Mouse (Mus musculus) E14TG2a.4 (cell line): ENCODE measurements around the gene Scly.

Source experiments
- H3K27me3 ChIP-seq: 2 replicates; pipeline ENCODE4 v1.6.1; 2014; ENCODE audit warnings: low read length, control low read depth; ENCODE audit not compliant: insufficient read depth
- H3K36me3 ChIP-seq: 2 replicates; pipeline ENCODE4 v1.6.1; 2014; ENCODE audit warnings: low read length, control low read depth; ENCODE audit not compliant: insufficient read depth
- H3K4me1 ChIP-seq: replicated peaks from 2 replicates; pipeline ENCODE4 v1.6.1; 2014; ENCODE audit warnings: low read depth, low read length, control low read depth
- H3K4me3 ChIP-seq: replicated peaks from 2 replicates; pipeline ENCODE4 v1.5.1; 2014; ENCODE audit warnings: mild to moderate bottlenecking, low read length
- H3K9me3 ChIP-seq: 2 replicates; pipeline ENCODE4 v1.6.1; 2014; ENCODE audit warnings: low read length, control low read depth
- CTCF ChIP-seq: conservative IDR thresholded peaks from 2 replicates; pipeline ENCODE4 v1.5.1; 2014; ENCODE audit warnings: low read length
- NANOG ChIP-seq: IDR thresholded peaks from 2 replicates; pipeline ENCODE4 v1.6.1; 2014; ENCODE audit warnings: borderline replicate concordance, low read length, mixed read lengths
- POU5F1 ChIP-seq: IDR thresholded peaks from 2 replicates; pipeline ENCODE4 v1.6.1; 2014; ENCODE audit warnings: low read length, borderline replicate concordance

Gene Scly

DNA sequence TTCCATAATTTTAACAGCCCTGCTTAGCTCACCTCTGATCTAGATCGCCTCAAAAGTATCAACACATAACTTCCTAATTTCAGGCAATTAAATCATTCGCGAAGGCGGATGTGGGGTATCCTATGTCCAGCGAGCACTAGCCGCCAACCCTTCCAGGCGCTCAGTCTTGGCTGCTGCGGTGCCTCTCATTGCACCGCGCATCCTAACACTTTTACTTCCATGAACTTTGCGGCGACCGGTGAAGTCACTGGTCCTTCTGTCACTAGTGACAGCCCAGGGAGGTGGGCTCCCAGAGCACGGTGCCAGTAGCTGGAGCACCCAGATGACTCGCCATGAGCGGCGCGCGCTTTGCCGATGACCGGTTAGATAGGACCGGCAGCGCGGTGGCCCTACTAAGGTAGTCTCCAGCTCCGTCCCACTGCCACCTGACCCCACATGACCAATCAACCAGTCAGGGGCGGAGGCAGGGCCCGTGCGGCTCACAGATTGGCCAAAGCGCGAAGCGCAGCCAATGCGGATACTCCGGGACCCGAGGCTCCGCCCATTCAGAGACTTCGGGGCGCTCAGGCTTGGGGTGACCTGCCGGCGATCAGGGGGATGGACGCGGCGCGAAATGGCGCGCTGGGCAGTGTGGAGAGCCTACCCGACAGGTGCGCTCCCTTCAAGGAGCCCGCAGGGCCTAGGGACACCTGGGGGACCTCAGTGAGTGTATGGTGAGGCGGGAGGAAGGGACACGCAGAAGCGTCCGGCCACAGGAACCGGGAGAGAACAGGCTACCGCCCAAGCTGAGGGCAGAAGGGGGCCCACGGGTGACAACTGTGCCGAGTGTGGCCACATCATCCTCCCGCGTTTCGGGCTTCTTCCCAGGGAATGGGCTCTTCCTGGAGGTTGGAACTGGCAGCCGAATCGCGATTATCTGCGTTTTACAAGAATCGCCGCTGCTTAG, at the start of gene Scly:
Gene Scly, plus strand, starts transcription at position 540 of the 946 bp plus-strand sequence.
- Histone ChIP-seq H3K4me1 (peaks cover 22% of the 10 kb centered on the region), H3K9me3 (no peaks in the 10 kb centered on the region), H3K4me3 (peak within 1 kb of the TSS; percentile 96), H3K27me3 (peaks cover 3% of the 10 kb centered on the region; the same call in 1 of the 2 replicates), H3K36me3 (peaks cover 26% of the 10 kb centered on the region)
- no peak for TF ChIP-seq CTCF
- TF ChIP-seq NANOG, result no peak
- TF ChIP-seq POU5F1, result no peak

DNA sequence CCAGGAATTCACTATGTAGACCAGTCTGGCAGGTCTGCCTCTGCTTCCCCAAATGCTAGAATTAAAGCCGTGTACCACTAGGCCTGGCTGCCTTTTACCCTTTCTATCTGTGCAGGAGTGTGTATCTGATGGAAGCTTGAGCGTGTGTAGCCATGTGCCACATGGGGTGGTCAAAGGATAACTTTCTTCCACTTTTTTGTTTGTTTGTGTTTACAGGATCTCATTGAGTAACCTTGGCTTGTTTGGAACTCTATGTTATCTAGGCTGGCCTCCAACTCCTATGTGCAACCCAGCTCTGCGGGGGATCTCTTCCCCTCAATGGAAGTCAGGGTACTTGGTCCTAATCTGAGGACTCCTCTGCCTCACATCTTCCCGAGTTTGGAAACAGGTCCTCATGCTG, 49.2 kb upstream of the Scly start:
- no peaks in the 10 kb centered on the region for H3K27me3 ChIP-seq
- peaks cover 37% of the 10 kb centered on the region for H3K4me1 ChIP-seq
- peaks cover 7% of the 10 kb centered on the region for H3K36me3 ChIP-seq
- no peaks in the 10 kb centered on the region for H3K9me3 ChIP-seq
- peak overlapping the region; percentile 46; the same call in 1 of the 2 replicates for H3K4me3 ChIP-seq
- TF ChIP-seq NANOG (no peak), POU5F1 (no peak), CTCF (no peak)

DNA sequence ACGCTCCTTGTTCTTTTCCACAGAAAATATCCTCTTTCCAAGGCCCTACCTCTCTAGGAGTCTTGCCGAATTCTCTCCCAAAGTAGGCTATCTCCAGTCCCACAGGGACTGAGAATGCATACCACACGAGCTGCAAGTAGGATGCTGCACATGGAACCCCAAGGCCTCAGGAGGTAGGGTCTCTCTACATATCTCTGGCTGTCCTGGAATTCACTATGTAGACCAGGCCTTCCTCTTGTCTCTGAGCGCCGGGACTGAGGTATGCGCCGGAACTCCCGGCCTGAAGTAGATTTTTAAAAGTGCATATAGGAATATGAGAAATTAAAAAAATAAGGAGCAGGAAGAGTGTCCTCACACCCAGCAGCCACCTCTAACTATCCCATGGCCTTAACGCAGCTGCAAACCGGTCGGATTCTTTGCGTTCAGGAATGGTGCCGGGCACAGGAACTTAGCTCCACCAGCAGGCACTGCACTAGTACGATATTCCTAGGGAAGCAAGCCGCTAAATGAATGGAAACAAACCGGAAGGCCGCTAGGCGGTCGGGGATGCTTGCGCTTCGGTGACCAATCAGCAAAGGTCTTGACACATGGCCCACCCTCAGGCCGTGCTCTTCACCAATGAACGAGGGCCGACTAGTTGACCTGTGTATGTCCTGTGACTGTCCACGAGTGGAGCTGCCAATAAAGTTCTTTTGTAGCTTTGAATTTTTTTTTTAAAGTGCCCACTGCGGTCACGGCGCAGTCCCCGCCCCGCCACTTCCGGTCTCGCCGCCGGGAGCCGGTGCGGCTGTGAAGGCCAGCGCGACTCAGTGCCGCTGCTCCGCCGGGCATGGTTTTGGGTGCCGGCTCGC, 48.3 kb upstream of the Scly start, which contains the start of gene Ube2f:
Gene Ube2f, plus strand, starts transcription at position 741 of the 851 bp plus-strand sequence.
- Histone ChIP-seq H3K9me3 (no peaks in the 10 kb centered on the region), H3K4me1 (peaks cover 37% of the 10 kb centered on the region), H3K36me3 (peaks cover 15% of the 10 kb centered on the region), H3K4me3 (peak within 1 kb of the TSS; percentile 95), H3K27me3 (no peaks in the 10 kb centered on the region)
- TF ChIP-seq CTCF (no peak), NANOG (no peak), POU5F1 (no peak)

DNA sequence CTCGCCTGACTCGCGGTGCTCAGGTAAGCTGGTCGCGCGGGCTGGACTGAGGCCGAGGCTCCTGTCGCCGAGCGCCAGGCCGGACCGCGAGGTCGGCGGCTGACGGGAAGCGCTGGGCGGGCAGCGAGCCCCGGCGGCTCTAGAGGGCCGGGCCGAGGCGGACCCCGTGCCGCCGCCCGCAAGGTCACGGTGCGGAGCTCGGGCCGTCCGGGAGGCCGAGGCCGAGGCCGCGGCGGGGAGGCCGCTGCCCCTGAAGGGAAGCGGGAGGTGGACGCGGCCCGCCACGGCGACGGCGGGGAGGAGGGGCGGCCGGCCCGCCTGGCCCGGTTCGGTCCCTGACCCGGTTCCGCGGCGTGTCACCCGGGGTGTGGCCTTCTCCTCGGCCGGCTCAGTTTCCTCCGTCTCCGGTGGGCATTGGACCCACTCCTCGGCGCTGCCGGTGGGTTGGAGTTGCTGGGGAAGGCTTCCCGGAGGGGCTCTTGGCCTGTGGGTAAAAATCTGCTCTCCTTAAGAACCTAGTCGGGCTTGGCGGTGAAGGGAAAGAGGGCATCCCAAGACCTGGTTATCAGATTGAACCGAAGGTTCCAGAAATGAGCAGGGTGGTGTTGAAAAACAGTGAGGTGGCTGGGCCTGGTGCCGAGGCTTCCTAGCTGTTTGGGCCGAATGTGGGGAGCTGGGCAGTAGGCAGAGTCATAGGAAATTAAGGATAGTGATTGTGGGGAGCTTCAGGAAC, 47.6 kb upstream of the Scly start:
- no peaks in the 10 kb centered on the region for H3K27me3 ChIP-seq
- TF ChIP-seq POU5F1, result no peak
- peaks cover 37% of the 10 kb centered on the region for H3K4me1 ChIP-seq
- H3K9me3 ChIP-seq, result no peaks in the 10 kb centered on the region
- peak overlapping the region; percentile 95 for H3K4me3 ChIP-seq
- peaks cover 22% of the 10 kb centered on the region for H3K36me3 ChIP-seq

DNA sequence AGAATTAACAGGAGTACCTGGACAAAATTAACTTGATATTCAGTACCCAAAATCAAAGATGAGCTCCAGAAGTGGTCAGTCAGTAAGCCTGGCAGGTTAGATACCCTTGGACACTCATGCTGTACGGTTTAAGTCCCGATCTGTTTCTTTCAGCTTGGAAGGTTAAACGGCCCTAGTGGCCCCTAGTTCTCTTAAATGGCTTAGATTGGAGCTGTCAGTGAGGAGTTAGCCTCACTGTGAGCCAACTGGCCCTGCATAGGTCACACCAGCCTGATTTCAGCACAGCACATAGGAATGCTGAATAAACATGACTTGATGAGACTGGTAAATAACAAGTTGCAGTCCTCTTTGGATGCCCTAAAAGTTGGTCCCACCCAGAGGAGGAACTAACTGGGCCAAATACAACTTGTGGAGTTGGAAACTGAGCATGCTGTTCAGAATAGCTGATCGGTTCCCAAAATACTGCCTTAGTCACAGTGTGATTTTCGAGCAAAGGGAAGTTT, 46.9 kb upstream of the Scly start:
- Histone ChIP-seq H3K9me3 (no peaks in the 10 kb centered on the region), H3K36me3 (peaks cover 26% of the 10 kb centered on the region), H3K4me3 (peak overlapping the region; percentile 95), H3K4me1 (peaks cover 37% of the 10 kb centered on the region), H3K27me3 (no peaks in the 10 kb centered on the region)
- TF ChIP-seq POU5F1, result no peak
- no peak for TF ChIP-seq NANOG
- no peak for TF ChIP-seq CTCF

DNA sequence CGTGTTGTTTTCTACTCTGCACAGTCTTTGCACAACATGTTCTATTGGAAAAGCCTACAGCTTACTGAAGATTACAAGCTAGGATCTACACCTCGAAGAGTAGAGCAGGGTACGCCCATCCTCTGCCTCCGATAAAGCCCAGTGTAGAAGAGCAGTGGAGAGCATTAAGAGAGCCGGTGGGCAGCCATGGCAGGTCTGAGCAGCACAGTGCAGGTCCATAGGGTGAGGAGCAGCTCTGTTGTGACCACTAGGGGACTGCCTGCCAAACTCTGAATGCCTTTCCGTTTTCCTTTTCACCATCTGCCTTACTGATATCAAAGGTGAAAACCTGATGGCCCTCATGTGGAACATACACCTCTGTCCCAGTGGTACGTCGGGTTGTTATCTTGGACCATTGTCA, 46.2 kb upstream of the Scly start:
- no peaks in the 10 kb centered on the region for H3K9me3 ChIP-seq
- H3K4me3 ChIP-seq, result no peak overlapping the region
- TF ChIP-seq POU5F1 (no peak), CTCF (0 out of 2 replicates have a peak, but pooled peaks have one; percentile 6), NANOG (no peak)
- H3K27me3 ChIP-seq, result no peaks in the 10 kb centered on the region
- H3K4me1 ChIP-seq, result peaks cover 37% of the 10 kb centered on the region
- H3K36me3 ChIP-seq, result peaks cover 33% of the 10 kb centered on the region

DNA sequence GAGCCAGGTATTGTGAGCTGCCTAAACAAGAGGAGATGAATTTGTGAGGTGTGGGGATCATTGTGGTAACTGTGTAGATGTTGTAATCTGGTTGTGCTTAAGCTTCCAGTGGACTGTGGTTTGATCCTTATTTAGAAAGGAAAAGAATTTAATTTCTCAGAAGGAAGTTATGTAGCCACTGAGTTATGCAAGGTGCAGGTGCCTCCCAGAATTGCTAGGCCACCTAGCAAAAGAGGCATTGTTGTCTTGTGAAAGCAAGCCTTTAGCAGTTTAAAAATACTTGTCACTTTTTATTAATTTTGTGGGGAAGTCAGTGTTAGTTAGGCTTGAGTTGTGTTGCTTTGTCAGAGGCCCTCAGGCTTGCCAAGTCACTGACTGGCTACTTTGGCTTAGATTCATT, 40.2 kb upstream of the Scly start:
- Histone ChIP-seq H3K4me1 (peaks cover 9% of the 10 kb centered on the region), H3K9me3 (no peaks in the 10 kb centered on the region), H3K27me3 (no peaks in the 10 kb centered on the region), H3K4me3 (no peak overlapping the region), H3K36me3 (peaks cover 42% of the 10 kb centered on the region)
- TF ChIP-seq CTCF (no peak), NANOG (no peak), POU5F1 (no peak)

DNA sequence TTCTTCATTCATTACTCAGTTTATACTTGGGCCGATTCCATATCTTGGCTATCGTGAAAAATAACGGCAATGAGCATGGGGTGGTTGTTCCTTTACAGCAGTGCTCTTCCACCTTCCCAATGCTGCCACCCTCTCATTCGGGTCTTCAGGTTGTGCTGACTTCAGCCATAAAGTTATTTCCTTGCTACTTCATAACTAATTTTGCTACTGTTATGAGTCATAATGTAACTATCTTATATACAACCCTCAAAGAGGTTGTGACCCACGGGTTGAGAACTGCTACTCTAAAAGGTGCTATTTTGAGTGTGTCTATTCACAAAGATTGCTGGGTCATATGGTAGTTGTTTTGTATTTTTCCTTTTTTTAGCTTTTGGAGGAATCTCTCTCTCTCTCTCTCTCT, 38.3 kb upstream of the Scly start:
- TF ChIP-seq CTCF, result no peak
- TF ChIP-seq NANOG, result no peak
- TF ChIP-seq POU5F1, result no peak

More for the DNA sequence above, 38.3 kb upstream of the Scly start:
- H3K36me3 ChIP-seq, result peaks cover 39% of the 10 kb centered on the region
- H3K27me3 ChIP-seq, result no peaks in the 10 kb centered on the region
- H3K4me1 ChIP-seq, result 0 out of 2 replicates have a peak, but pooled peaks cover 3% of the 10 kb centered on the region
- no peaks in the 10 kb centered on the region for H3K9me3 ChIP-seq
- no peak overlapping the region for H3K4me3 ChIP-seq
